Mouse (Mus musculus): Measurements from ENCODE around the gene Riok2.
"Not testable (repeated sequence)": the region's sequence is repeated elsewhere in the genome, so short reads cannot be mapped to it uniquely, and the experiment has no call there.

Riok2 gene

GRCm38 (mm10) chr17:17373918-17374910, at the start of gene Riok2:
Riok2 (plus strand) TSS chr17:17374309.
- DNase-seq (ENCODE audit: low read depth, low spot score), result peak; percentile 96

DNA sequence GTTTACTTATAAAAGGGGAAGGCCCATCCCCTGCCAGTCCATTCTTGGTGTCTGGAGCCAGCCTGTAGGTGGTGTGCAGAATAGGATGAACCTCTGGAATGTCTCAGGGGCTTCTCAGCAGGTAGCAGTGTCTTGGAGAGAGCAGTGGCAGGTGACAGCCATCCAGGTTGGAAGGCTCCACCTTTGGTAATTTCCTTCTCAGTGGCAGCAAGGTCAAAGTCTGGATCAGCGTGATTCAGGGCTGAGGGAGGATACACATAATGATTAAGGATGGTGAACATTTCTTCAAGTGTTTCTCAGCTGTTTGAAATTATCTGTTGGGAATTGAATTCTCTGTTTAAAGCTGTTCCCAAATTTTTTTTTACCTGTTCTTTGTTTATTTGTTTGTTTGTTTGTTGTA, 48.1 kb upstream of the Riok2 start:
- not testable (repeated sequence) for DNase-seq (ENCODE audit: low read depth, low spot score)

GRCm38 (mm10) chr17:17326636-17327035, 47.5 kb upstream of the Riok2 start:
- DNase-seq (ENCODE audit: low read depth, low spot score), result no peak

DNA sequence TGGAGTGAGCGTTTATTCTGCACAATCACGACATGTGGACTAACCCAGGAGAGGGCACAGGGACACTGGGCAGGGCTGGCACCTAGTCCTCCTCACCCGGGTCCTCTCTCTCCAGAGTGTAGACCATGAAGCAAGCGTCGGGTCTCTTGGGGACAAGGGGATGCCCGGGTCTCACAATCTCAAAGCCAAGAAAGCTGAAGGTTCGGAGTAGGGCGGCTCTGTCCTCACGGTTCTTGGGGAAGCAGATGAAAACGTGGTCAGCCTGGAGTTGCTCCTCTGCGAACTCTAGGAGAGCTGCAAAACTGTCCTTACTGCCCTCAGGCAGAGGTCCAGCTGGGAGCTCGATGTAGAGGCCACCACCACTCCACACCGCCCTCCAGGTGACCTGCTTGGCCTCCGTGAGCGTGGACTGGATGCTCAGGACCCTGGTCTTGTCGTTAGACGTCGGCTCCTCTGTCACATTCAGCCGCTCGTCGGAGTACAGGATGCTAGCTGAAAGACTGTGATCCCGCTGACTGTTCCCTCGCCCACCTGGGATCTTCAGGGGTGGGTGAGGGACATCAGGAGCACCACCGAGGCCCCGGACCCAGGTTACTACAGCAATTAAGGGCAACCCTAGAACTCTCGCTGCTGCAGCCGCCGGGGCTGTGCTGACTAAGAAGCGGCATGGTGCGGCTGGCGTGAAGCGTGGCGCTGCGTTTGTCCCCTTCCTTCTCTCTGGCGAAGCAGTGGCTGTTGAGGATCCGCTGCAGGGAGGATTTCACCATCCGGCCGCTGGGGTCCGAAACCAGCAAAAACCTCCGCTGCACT, 28.5 kb upstream of the Riok2 start:
- not testable (repeated sequence) for DNase-seq (ENCODE audit: low read depth, low spot score)

GRCm38 (mm10) chr17:17346281-17346680, 27.8 kb upstream of the Riok2 start:
- DNase-seq (ENCODE audit: low read depth, low spot score), result not testable (repeated sequence)

GRCm38 (mm10) chr17:17373550-17373917, 575 bp upstream of the Riok2 start:
- no peak for DNase-seq (ENCODE audit: low read depth, low spot score)

DNA sequence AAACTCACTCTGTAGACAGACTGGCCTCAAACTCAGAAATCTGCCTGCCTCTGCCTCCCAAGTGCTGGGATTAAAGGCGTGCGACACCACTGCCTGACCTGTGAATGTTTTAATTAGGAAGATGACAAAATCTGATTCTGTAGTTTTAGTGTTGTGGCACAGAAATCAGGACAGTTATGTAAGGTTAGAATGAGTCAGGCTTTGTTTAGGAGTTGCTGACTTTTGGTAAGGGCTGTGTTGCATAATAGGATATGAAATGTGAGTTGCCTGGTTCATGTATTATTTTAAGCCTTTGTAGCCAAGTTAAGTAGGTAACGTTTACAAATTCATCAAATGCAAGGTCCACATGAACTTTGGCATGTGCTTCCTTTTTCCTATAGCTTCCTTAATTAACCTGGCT, 1.5 kb downstream of the Riok2 start:
- DNase-seq (ENCODE audit: low read depth, low spot score), result no peak

DNA sequence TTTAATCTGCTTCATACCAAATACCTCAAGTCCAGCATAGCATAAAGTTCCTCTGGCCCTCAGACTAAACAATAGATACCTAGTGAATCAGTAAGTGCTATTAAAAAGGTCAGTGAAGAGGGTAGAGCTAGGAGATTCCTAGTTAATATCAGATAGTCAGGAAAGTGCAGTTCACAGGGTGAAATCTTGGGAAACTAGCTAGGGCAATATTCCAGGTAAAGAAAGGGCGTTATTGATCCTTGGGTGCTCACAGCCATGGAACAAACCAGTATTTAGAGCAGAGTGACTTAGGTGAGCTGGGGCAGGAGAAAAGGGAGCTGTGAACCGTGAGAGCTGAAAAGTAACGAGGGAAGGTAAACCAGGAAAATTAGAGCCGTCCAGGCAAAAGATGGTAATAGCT, 9.6 kb downstream of the Riok2 start:
- DNase-seq (ENCODE audit: low read depth, low spot score), result no peak

DNA sequence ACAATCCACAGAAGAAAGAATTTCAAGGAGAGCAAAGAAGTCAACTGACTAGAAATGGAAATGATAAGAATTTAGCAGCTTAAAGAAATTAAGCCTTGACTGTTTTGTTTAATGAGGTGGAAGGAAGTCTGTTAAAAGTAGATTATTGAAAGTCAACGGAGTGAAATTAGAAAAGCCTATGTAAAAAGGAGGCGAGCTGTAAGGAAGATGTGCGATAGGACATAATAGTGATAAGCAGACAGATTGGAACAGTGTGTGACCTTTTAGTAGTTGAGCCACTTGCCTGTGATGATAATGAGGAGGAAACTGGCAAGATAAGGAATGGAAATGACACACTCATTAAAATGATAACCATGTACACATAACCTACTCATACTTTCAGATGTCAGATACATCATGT, 10.4 kb downstream of the Riok2 start:
- no peak for DNase-seq (ENCODE audit: low read depth, low spot score)

DNA sequence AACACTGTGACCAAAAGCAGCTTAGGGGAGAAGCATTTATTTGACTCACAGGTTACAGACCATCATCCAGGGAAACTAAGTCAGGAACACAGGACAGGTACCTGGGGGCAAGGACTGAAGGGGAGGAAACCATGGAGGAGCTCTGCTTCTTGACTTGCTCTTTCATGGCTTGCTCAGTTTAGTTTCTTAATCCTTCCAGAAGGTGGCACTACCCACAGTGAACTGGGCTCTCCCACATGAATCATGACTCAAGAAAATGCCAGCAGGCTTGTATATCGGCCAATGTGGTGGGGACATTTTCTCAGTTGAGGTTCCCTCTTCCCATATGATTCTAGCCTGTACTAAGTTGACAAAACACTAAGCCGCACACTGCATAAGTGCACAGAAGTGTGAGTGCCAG, 12.0 kb downstream of the Riok2 start:
- DNase-seq (ENCODE audit: low read depth, low spot score), result no peak

DNA sequence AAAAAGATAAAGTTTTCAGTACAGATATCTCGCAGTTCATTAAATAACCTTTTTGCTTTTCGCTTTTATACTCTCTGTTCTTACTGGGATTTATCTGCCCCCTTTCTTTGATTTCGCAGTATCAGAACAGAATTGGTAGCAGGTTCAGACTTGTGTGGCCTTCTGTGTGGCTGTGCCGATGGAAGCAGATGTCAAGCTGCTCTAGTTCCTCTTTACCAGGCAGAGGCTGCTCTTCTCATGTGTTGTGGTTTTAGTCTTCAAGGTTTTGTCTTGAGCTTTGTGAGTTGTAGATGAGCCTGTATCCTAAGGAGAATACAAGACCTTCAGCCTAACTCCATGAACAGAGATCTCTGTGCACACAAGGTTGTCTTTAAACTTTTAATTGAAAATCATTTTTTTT, 17.7 kb downstream of the Riok2 start:
- no peak for DNase-seq (ENCODE audit: low read depth, low spot score)

- DNase-seq (ENCODE audit: low read depth, low spot score), result no peak
Observed at GRCm38 (mm10) chr17:17392863-17393262, 18.8 kb downstream of the Riok2 start.

- no peak for DNase-seq (ENCODE audit: low read depth, low spot score)
Observed at GRCm38 (mm10) chr17:17393300-17393699, 19.2 kb downstream of the Riok2 start.

GRCm38 (mm10) chr17:17394336-17394735, 20.2 kb downstream of the Riok2 start:
- DNase-seq (ENCODE audit: low read depth, low spot score), result peak; percentile 77

DNA sequence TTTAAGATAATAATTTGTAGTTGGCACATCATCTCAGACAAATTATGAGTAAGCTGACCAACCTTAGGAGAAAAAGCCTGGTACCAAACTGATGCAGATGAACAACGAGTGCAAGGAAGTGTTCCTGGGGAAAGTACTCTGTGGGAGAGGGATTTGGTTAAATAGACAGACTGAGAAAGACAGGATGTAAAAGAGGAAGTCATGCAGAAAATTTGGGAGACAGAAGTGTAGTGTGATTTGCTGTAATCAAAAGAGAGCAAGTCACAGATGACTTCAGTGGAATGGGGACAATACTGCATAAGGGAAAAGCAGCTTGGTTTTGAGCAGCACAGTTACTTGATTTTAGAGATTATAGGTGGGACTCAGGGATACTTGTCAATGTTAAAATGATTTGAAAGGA, 22.8 kb downstream of the Riok2 start:
- DNase-seq (ENCODE audit: low read depth, low spot score), result no peak

- no peak for DNase-seq (ENCODE audit: low read depth, low spot score)
Observed at GRCm38 (mm10) chr17:17398664-17399063, 24.6 kb downstream of the Riok2 start.

DNA sequence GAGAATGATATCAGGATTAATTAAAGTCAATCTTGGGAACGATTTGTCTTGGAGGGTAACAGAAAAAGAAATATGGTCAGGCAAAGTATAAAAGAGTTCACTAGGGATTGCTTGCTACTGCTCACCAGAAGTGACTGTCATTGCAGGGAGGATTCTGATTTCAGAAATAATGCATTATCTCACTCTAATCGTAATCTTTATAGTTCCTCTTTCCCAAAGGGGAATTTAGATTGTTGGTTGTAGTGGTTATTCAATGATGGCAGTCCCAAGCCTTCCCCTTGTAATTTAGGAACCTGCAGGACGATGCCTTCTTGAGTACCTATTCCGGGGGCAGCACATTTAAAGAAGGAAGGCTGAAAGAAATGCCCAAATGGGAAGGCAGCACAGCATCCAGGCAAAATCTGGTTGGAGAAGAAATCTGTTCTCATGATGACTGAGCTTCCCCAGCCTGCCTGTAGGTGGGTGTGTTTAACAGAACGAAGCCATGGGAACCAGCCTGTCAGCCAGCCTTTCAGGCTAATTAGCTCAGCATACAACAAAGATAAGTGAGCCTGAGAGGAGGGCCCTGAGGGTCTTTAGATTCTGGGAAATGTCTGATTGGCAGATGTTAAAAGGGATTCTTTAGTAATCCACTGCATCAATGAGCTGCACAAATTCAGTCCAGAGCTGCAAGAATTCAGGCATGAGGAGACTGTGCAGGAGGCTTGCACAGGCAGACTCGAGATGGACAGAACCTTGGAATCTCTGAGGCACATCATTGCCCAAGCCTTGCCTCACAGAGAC, 28.3 kb downstream of the Riok2 start, which contains the start of gene Lix1:
Gene Lix1, plus strand, starts transcription at position 451 of the 783 bp plus-strand sequence.
- DNase-seq (ENCODE audit: low read depth, low spot score), result peak; percentile 85

- no peak for DNase-seq (ENCODE audit: low read depth, low spot score)
Observed at GRCm38 (mm10) chr17:17403038-17403437, 28.9 kb downstream of the Riok2 start.

DNA sequence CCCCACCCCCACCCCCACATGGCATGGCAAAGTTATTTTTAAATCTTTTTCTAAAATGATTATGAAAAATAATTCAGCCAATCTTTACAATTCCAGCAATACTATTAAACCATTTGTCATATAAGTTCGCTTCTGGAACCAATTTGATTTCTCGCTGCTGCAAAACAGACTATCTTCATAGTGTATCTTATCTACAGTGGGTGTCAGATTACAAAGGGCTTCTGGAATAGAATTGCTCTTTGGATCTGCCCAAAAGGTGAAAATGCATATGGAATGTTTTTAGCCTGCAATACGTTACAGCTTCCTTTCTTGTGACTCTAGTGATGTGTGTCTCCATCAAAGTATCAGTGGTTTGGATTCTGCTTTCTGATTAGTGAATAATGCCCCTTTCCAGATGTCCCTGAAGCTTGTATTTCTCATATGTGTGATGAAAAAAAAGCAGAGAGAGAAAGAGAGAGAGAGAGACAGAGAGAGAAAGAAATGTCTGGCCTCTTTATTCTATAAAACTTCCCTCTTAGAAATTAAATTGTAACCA, 29.5 kb downstream of the Riok2 start:
- DNase-seq (ENCODE audit: low read depth, low spot score), result no peak

DNA sequence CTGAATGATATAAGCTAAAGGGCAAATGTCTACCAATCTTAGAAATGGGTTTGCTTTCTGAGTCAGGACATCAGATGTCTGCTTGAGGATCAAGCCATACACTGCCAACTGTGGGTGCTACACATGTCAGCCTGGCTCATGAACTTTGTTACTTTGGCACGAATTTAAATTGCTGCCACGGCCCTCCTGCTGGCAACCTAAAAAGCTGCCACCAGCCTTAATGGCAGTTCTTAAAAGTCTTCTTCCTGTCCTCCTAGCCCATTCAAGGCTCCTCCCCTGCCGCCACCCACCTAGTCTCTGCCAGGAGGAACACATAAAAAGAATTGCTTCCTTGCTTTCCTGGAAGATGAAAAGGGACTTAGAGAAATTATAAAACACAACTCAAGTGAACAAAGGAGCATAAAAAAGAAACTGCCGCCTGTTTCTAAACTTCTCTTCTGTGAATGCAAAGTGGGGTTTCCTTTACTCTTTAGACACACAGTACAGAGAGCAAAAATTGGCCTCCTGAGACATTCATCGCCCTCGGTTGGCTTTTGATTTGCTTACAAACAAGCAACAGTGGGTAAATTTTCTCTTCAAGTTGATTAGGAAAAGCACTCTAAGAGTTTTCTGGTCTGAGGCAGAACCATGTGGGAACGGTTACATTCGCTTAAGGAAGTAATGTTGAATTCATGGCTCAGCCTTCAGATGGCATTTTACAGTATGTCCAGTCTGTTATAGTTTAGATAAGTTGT, 30.9 kb downstream of the Riok2 start:
- no peak for DNase-seq (ENCODE audit: low read depth, low spot score)

GRCm38 (mm10) chr17:17405606-17406005, 31.5 kb downstream of the Riok2 start:
- no peak for DNase-seq (ENCODE audit: low read depth, low spot score)
